Mouse (Mus musculus): ENCODE data around the gene Apbb2. TPM values are rescaled to one million over a fixed set of nuclear protein-coding genes. Genes with fewer than 3 reads are reported as not detected.
A peak's percentile ranks its signal among the peaks of the same experiment; 100 is the strongest.

The Apbb2 gene
- polyA plus RNA-seq, 1 experiment from 2014 or later, result 25.1 TPM

- no peak for DNase-seq (ENCODE audit: low spot score)
- Histone ChIP-seq H3K27ac (no peak overlapping the region), H3K4me1 (peaks cover 20% of the 10 kb centered on the region), H3K4me3 (no peak overlapping the region), H3K9me3 (no peaks in the 10 kb centered on the region), H3K36me3 (no peaks in the 10 kb centered on the region), H3K27me3 (ENCODE audit: insufficient read depth, poor library complexity, severe bottlenecking) (no peaks in the 10 kb centered on the region)
- 70% methylated on average over 3 of the region's 3 CpGs for WGBS
Measured at GRCm38 (mm10) chr5:66596296-66596695, 22.3 kb downstream of the Apbb2 start.

DNA sequence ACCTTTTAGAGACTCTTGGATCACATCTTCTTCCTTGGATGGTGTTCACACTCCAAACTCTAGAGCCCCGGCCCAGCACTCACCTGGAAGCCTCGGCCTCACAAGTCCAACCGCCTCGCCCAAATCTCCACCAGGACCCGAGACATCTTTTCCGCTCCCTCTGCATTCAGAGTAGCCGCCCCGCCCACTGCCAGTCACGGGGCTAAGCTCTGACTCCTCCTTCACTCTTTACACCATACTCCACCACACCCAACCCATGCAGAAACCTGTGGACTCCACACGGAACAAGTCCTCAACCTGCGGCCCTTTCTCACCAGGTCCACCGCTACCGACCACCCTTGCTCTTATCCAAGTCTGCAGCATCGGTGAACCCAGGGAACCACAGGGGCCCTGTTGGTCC is 23.7 kb downstream of the Apbb2 start:
- H3K9me3 ChIP-seq, result no peaks in the 10 kb centered on the region
- DNase-seq (ENCODE audit: low spot score), result no peak
- no peaks in the 10 kb centered on the region for H3K27me3 ChIP-seq (ENCODE audit: insufficient read depth, poor library complexity, severe bottlenecking)
- no peak overlapping the region for H3K4me3 ChIP-seq
- H3K36me3 ChIP-seq, result no peaks in the 10 kb centered on the region
- 75% methylated on average over 14 of the region's 14 CpGs for WGBS
- H3K27ac ChIP-seq, result peak overlapping the region; percentile 39; the same call in 1 of the 2 replicates
- H3K4me1 ChIP-seq, result peaks cover 17% of the 10 kb centered on the region

DNA sequence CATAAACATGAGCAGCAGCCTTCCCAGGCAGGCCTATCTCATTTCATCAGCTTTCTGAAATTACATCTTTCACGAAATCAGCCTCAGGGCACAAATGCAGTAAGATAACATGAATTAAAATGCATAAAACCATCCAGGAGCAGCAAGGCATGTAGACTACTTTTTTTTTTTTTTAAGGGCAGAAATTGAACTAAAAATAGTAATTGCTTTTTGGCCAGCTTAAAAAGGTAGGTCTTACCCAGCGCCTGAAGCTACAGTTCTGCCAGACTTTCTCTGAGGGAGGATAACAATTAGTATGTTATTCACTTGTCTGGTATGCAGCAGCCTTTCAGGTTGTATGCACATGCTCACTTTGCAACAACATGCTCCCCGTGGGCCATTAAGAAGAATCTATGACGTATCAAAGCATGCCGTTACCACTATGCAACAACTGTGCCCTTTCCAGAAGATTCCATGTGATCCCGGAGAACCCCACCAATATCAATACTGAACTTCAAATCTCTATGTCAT is 32.3 kb downstream of the Apbb2 start:
- DNase-seq (ENCODE audit: low spot score), result no peak
- no peak overlapping the region for H3K27ac ChIP-seq
- H3K4me3 ChIP-seq, result no peak overlapping the region
- WGBS, result 82% methylated on average over 6 of the region's 6 CpGs
- H3K27me3 ChIP-seq (ENCODE audit: insufficient read depth, poor library complexity, severe bottlenecking), result no peaks in the 10 kb centered on the region
- peaks cover 5% of the 10 kb centered on the region for H3K36me3 ChIP-seq
- peaks cover 32% of the 10 kb centered on the region for H3K4me1 ChIP-seq
- H3K9me3 ChIP-seq, result no peaks in the 10 kb centered on the region

DNA sequence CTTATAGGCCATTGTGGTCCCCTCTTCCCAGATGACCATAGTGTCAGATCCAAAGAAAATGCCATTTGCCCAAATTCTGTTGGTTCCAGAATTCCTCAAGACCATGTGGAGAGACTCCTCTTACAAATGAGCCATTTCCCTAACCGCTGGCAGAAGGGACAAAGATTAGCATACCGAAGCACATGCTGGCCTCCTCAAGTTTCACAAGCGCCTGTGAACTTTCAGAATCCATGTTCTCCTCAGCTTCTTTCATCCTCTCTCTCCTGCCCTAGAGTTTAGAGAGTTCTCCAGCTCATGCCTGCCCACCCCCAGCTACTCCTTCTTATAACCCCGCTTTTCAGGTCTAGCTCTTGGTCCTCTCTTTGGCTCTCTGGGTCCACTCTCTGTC is 35.6 kb downstream of the Apbb2 start:
- Histone ChIP-seq H3K27me3 (ENCODE audit: insufficient read depth, poor library complexity, severe bottlenecking) (no peaks in the 10 kb centered on the region), H3K9me3 (no peaks in the 10 kb centered on the region), H3K4me3 (no peak overlapping the region), H3K27ac (no peak overlapping the region), H3K36me3 (peaks cover 5% of the 10 kb centered on the region), H3K4me1 (peaks cover 39% of the 10 kb centered on the region)
- DNase-seq (ENCODE audit: low spot score), result no peak
- WGBS, result 64% methylated on average over 4 of the region's 4 CpGs

DNA sequence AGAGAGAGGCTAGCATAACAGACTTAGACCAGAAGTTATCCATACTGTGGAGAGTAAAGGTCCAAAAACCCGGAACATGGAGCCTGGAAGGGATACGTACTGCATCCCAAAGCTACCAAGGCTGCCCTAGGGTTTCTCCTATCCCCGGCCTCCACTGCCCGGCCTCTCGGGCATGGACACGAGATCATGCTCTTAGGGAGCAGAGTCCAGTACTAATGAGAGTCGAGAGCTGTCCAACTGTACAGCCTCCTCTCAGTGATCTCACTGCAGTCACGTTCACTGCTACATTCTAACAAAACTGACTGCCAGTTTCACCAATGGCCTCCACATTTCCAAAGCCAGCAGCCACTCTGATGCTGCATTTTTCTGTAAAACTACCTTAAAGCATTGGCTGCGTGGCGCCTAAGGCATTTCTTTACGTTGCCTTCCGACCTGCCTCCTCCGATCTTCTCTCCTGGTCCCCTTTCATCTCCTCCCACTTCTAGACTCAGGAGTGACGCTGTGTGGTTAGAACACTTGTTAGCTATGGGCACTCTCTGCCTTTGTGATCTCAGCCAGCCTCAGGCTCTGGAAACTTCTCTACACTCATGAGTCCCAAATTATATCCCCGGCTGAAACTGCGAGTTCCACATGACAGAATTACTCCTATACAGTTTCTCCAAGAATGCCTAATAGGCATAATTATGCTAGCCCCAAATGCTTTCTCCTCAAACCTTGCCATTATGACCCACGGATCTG is 36.1 kb downstream of the Apbb2 start:
- Histone ChIP-seq H3K27ac (0 out of 2 replicates have a peak overlapping the region, but pooled peaks have one; percentile 22), H3K27me3 (ENCODE audit: insufficient read depth, poor library complexity, severe bottlenecking) (no peaks in the 10 kb centered on the region), H3K4me3 (no peak overlapping the region), H3K36me3 (peaks cover 2% of the 10 kb centered on the region; the same call in 1 of the 2 replicates), H3K9me3 (no peaks in the 10 kb centered on the region), H3K4me1 (peaks cover 41% of the 10 kb centered on the region)
- WGBS, result 83% methylated on average over 17 of the region's 17 CpGs
- DNase-seq (ENCODE audit: low spot score), result no peak

GRCm38 (mm10) chr5:66579066-66579465 is 39.5 kb downstream of the Apbb2 start:
- no peak overlapping the region for H3K4me3 ChIP-seq
- WGBS, result 64% methylated on average over 4 of the region's 4 CpGs

DNA sequence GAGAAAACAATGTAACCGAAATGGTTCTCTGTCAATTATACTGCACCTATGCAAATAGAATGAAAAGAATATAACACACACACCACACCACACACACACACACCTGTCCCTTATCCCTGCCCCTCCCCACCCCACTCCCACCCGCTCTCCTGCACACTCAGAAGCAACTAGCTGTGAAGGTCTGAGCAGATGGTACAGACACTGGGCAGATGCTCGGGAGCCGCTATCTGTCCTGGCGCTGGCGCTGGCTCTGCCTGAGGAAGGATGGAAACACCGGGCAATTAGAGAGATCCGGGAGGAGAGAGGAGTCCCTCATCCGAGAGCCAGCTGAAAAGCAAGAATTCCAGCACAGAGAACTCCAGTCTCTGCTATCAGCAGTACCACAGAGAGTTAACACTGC is 42.3 kb downstream of the Apbb2 start:
- DNase-seq (ENCODE audit: low spot score), result no peak
- Histone ChIP-seq H3K27me3 (ENCODE audit: insufficient read depth, poor library complexity, severe bottlenecking) (no peaks in the 10 kb centered on the region), H3K4me1 (peaks cover 43% of the 10 kb centered on the region), H3K9me3 (no peaks in the 10 kb centered on the region), H3K36me3 (no peaks in the 10 kb centered on the region), H3K4me3 (no peak overlapping the region), H3K27ac (no peak overlapping the region; the same call in none of the 2 replicates)
- WGBS, result 59% methylated on average over 9 of the region's 9 CpGs

More at GRCm38 (mm10) chr5:66579066-66579465, 39.5 kb downstream of the Apbb2 start:
- H3K27me3 ChIP-seq (ENCODE audit: insufficient read depth, poor library complexity, severe bottlenecking), result no peaks in the 10 kb centered on the region
- H3K9me3 ChIP-seq, result no peaks in the 10 kb centered on the region
- H3K4me1 ChIP-seq, result peaks cover 36% of the 10 kb centered on the region
- no peak overlapping the region for H3K27ac ChIP-seq
- no peak for DNase-seq (ENCODE audit: low spot score)
- no peaks in the 10 kb centered on the region for H3K36me3 ChIP-seq

DNA sequence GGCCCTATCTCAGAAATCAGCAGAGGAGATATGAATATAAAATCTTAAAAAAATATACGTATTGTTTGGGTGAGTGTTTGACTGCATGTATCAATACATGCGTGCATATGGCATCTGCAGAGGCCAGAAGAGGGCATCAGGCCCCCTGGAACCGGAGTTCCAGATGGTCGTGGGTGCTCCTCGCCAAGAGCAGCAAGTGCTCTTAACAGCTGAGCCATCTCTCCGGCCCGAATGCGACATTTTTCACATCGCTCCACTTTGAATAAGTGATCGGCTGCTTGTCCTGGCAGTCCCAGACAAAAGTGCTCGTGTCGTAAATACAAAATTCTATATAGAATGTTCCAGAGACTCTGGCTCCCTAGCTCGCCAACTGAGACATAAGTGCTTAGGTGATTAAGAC is 43.4 kb downstream of the Apbb2 start:
- WGBS, result 88% methylated on average over 13 of the region's 13 CpGs
- Histone ChIP-seq H3K27me3 (ENCODE audit: insufficient read depth, poor library complexity, severe bottlenecking) (no peaks in the 10 kb centered on the region), H3K4me1 (peaks cover 43% of the 10 kb centered on the region), H3K36me3 (no peaks in the 10 kb centered on the region), H3K27ac (no peak overlapping the region), H3K9me3 (no peaks in the 10 kb centered on the region), H3K4me3 (no peak overlapping the region)
- no peak for DNase-seq (ENCODE audit: low spot score)

- H3K4me1 ChIP-seq, result peaks cover 50% of the 10 kb centered on the region
- H3K4me3 ChIP-seq, result no peak overlapping the region
- H3K27me3 ChIP-seq (ENCODE audit: insufficient read depth, poor library complexity, severe bottlenecking), result no peaks in the 10 kb centered on the region
- 59% methylated on average over 4 of the region's 4 CpGs for WGBS
- H3K36me3 ChIP-seq, result no peaks in the 10 kb centered on the region
- peak overlapping the region; percentile 3; the same call in 1 of the 2 replicates for H3K27ac ChIP-seq
- no peaks in the 10 kb centered on the region for H3K9me3 ChIP-seq
- no peak for DNase-seq (ENCODE audit: low spot score)
Measured at GRCm38 (mm10) chr5:66573266-66573665, 45.3 kb downstream of the Apbb2 start.

DNA sequence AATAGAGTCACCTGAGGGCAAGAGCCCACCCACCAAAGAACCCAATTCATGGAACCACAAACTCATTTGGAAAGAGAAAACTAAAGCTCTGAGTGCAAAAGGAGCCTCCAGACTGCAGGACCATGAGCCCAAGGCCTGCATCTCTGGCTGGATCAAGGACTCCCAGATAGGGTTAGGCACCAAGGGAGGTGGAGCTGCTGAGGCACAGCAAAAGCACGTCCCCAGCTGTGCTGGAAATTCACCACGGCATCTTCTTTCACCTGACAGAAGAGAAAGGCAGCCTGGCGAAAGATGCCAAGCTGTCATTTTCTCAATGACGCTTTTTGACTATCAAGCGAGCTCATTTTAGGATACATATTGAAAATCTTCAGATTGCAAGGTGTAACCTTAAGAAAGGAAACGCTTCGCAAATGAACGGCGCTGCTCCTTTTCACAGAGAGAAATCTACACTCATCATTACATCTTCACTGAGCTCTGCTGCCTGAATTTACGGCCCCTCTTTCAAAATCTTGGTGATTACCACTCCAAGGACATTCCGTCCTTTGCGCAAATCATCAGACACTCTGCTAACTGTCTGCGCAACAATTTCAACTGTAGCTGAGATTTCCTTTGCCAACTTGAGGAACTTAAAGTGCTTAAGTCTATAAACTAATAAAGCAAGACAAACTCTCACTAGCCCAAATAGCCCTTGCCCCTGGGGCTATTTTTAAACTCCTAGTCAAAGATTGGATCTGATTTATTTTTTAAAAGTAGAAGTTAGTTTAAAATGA is 46.3 kb downstream of the Apbb2 start:
- Histone ChIP-seq H3K27ac (no peak overlapping the region), H3K4me3 (no peak overlapping the region), H3K4me1 (peaks cover 47% of the 10 kb centered on the region), H3K27me3 (ENCODE audit: insufficient read depth, poor library complexity, severe bottlenecking) (no peaks in the 10 kb centered on the region), H3K36me3 (no peaks in the 10 kb centered on the region), H3K9me3 (no peaks in the 10 kb centered on the region)
- DNase-seq (ENCODE audit: low spot score), result no peak
- WGBS, result 71% methylated on average over 13 of the region's 13 CpGs

- Histone ChIP-seq H3K4me1 (peaks cover 36% of the 10 kb centered on the region), H3K9me3 (no peaks in the 10 kb centered on the region), H3K27me3 (ENCODE audit: insufficient read depth, poor library complexity, severe bottlenecking) (no peaks in the 10 kb centered on the region), H3K27ac (no peak overlapping the region), H3K36me3 (no peaks in the 10 kb centered on the region), H3K4me3 (no peak overlapping the region)
- no peak for DNase-seq (ENCODE audit: low spot score)
- WGBS, result 95% methylated on average over 5 of the region's 5 CpGs
Measured at GRCm38 (mm10) chr5:66570709-66571108, 47.9 kb downstream of the Apbb2 start.

DNA sequence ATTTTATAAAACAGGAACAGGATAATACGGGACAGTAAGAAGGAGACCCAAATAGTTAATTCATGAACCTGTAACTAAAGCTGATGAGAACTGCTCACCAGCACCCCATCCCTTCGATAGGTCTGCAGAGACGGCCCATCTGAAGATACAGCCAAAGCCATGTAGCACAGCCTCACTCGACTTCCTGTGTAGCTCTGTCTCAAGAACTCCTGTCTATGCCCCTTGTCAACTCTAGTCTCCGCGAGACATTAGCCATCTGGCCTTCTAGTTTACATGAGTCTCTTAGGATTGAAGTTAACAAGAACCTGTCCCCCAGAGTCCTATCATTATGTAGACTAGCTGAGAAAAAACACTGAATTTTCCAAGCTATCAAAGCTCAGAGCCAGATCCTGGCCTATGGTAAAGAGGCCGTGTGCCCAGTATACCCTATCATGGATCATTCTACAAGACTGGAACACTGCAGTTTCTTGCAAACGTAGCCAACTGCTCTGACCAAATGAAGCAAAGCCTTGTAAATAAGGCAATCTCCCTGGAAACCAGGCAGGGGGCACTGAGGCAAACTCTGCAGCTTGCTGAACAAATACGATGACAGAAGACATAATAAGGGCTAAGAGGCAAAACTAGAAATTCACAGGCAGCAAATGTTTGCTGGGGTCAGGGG is 49.3 kb downstream of the Apbb2 start:
- H3K4me3 ChIP-seq, result no peak overlapping the region
- no peaks in the 10 kb centered on the region for H3K36me3 ChIP-seq
- H3K27ac ChIP-seq, result 0 out of 2 replicates have a peak overlapping the region, but pooled peaks have one; percentile 7
- DNase-seq (ENCODE audit: low spot score), result no peak
- WGBS, result 48% methylated on average over 9 of the region's 9 CpGs
- no peaks in the 10 kb centered on the region for H3K27me3 ChIP-seq (ENCODE audit: insufficient read depth, poor library complexity, severe bottlenecking)
- H3K9me3 ChIP-seq, result no peaks in the 10 kb centered on the region
- H3K4me1 ChIP-seq, result peaks cover 36% of the 10 kb centered on the region

DNA sequence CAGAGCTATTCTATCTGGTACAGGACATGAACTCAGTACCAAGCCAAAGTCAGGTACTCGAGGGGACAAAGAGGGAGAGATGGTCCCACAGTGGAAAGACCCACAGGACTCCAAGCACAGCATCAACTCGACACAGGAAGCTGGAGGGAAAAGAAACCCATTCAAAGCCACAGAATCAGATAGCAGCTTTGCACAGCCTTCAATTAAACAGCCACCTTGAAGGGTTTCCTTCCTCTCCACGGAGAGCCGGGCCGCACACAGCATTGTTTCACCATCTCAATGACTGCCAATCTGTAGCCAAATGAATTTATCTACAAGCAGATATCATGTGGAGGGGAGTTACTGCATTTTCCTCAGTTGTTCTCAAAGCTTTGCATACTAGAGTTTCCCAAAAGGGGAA is 50.6 kb downstream of the Apbb2 start:
- 41% methylated on average over 5 of the region's 5 CpGs for WGBS
- no peaks in the 10 kb centered on the region for H3K9me3 ChIP-seq
- peak overlapping the region; percentile 42; the same call in 1 of the 2 replicates for H3K27ac ChIP-seq
- no peak overlapping the region for H3K4me3 ChIP-seq
- no peaks in the 10 kb centered on the region for H3K36me3 ChIP-seq
- no peak for DNase-seq (ENCODE audit: low spot score)
- no peaks in the 10 kb centered on the region for H3K27me3 ChIP-seq (ENCODE audit: insufficient read depth, poor library complexity, severe bottlenecking)
- peaks cover 32% of the 10 kb centered on the region for H3K4me1 ChIP-seq

Data from heart, embryonic 10.5 days (tissue).